Mouse (Mus musculus) heart, postnatal 0 days (tissue): ENCODE results near the gene Olfr213.

Experiments
- CTCF ChIP-seq: IDR thresholded peaks from 2 replicates; pipeline ENCODE4 v1.5.1; 2016; ENCODE audit warnings: antibody characterized with exemption, control low read depth, low read depth
- EP300 ChIP-seq: IDR thresholded peaks from 2 replicates; pipeline ENCODE4 v1.6.1; 2016; ENCODE audit warnings: antibody characterized with exemption, low read depth

DNA sequence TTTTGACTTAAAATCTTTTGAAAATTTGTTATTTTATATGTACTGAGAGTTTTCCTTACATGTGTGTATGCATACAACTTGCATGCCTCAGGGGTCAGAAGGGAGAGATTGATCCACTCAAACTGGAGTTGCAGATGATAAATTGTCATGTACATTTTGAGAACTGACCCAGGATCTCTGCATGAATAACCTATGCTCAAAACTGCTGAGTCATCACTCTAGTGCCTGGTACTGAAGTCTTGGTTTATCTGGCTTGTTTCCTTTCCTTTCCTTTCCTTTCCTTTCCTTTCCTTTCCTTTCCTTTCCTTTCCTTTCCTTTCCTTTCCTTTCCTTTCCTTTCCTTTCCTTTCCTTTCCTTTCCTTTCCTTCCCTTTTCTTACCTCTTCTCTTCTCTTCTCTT is 23.4 kb upstream of the Olfr213 start:
- no peak for TF ChIP-seq CTCF
- TF ChIP-seq EP300, result no peak
